Mouse (Mus musculus) kidney, adult 11 months (tissue): ENCODE results near the gene Smc6.

Source experiments
- DNase-seq: peaks from one replicate; pipeline ENCODE4 v3.0.0; 2022

Gene Smc6

GRCm38 (mm10) chr12:11265382-11266281 is at the start of gene Smc6, which contains the start of gene Gen1:
TSS of gene Smc6 (plus strand) at chr12:11265886.
TSS of gene Gen1 (minus strand) at chr12:11265801.
- peak; percentile 96 for DNase-seq

GRCm38 (mm10) chr12:11216454-11216853 is 49.2 kb upstream of the Smc6 start:
- no peak for DNase-seq

GRCm38 (mm10) chr12:11217726-11218250 is 47.9 kb upstream of the Smc6 start:
- DNase-seq: no peak

- no peak for DNase-seq
Observed at GRCm38 (mm10) chr12:11221524-11222330, 44.0 kb upstream of the Smc6 start.

- DNase-seq: no peak
Observed at GRCm38 (mm10) chr12:11222566-11222965, 43.1 kb upstream of the Smc6 start.

GRCm38 (mm10) chr12:11223090-11223489 is 42.6 kb upstream of the Smc6 start:
- DNase-seq: no peak

GRCm38 (mm10) chr12:11224722-11225121 is 41.0 kb upstream of the Smc6 start:
- DNase-seq: no peak

- DNase-seq: no peak
Observed at GRCm38 (mm10) chr12:11226123-11226522, 39.6 kb upstream of the Smc6 start.

- DNase-seq: peak; percentile 19
Observed at GRCm38 (mm10) chr12:11226529-11227268, 39.0 kb upstream of the Smc6 start.

GRCm38 (mm10) chr12:11230267-11230666 is 35.4 kb upstream of the Smc6 start:
- no peak for DNase-seq

GRCm38 (mm10) chr12:11235996-11236395 is 29.7 kb upstream of the Smc6 start:
- DNase-seq: no peak

GRCm38 (mm10) chr12:11247460-11247859 is 18.2 kb upstream of the Smc6 start:
- no peak for DNase-seq

GRCm38 (mm10) chr12:11250322-11250721 is 15.4 kb upstream of the Smc6 start:
- DNase-seq: no peak

- no peak for DNase-seq
Observed at GRCm38 (mm10) chr12:11264895-11265294, 791 bp upstream of the Smc6 start.

- DNase-seq: no peak
Observed at GRCm38 (mm10) chr12:11266282-11266985, 748 bp downstream of the Smc6 start.

GRCm38 (mm10) chr12:11267030-11267429 is 1.3 kb downstream of the Smc6 start:
- DNase-seq: peak; percentile 4

- no peak for DNase-seq
Observed at GRCm38 (mm10) chr12:11272568-11272967, 6.9 kb downstream of the Smc6 start.

- no peak for DNase-seq
Observed at GRCm38 (mm10) chr12:11273185-11273584, 7.5 kb downstream of the Smc6 start.

GRCm38 (mm10) chr12:11276632-11277031 is 10.9 kb downstream of the Smc6 start:
- DNase-seq: no peak

GRCm38 (mm10) chr12:11277207-11277606 is 11.5 kb downstream of the Smc6 start:
- DNase-seq: no peak

GRCm38 (mm10) chr12:11279886-11280285 is 14.2 kb downstream of the Smc6 start:
- DNase-seq: no peak

- DNase-seq: no peak
Observed at GRCm38 (mm10) chr12:11281584-11281983, 15.9 kb downstream of the Smc6 start.
